21 mouse cellular contexts compared by ENCODE assay signal in the genomic region with DNA sequence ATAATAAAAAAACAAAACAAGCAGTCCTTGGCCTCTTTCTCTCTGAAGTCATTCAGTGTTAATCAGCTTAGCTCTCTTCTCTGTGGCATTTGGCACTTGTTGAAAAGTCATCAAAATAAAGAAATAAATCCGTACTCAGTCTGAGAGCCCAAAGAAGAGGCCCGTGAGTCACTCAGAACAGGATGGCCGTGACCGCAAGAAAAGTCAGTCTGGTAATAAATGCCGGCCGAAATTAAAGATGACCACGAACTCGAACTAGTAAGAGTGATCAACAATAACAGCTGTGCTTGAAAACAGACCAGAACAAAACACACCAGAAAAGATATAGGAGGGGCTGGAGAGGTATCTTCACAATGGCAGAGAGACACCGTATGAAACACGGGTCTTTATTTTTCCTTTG. TPM values are rescaled to one million over a fixed set of nuclear protein-coding genes. Genes with fewer than 3 reads are reported as not detected.
"Had no signal": no experiment of that assay in that cellular context is flagged by ENCODE, and none has a peak within 500 bp of the region (broad histone marks: within the 10 kb centered on the region; RNA-seq: fewer than 3 reads in every experiment).

No protein-coding gene starts in this region.

- H3K27ac ChIP-seq: liver, embryonic 13.5 days; macrophage; midbrain, embryonic 12.5 days; midbrain, embryonic 15.5 days; neural tube, embryonic 13.5 days; stomach, embryonic 15.5 days had no signal

- DNase-seq: kidney, postnatal 14 days; kidney, postnatal 4 days; layer of hippocampus, adult 9-11 months; liver, embryonic 13.5 days; lung, adult 2 months; lung, postnatal 14 days; retina, postnatal 1 day; right cerebral cortex, postnatal 25 days; spleen, adult 18-20 months; thymus, postnatal 25 days had no signal

- H3K4me1 ChIP-seq: liver, embryonic 13.5 days; midbrain, embryonic 12.5 days; midbrain, embryonic 15.5 days; neural tube, embryonic 13.5 days; stomach, embryonic 15.5 days had no signal

- H3K9me3 ChIP-seq: liver, embryonic 13.5 days; midbrain, embryonic 12.5 days; midbrain, embryonic 15.5 days; neural tube, embryonic 13.5 days; stomach, embryonic 15.5 days had no signal

- H3K27me3 ChIP-seq: liver, embryonic 13.5 days; midbrain, embryonic 12.5 days; midbrain, embryonic 15.5 days; neural tube, embryonic 13.5 days; stomach, embryonic 15.5 days had no signal

- H3K4me3 ChIP-seq: liver, embryonic 13.5 days; midbrain, embryonic 12.5 days; midbrain, embryonic 15.5 days; neural tube, embryonic 13.5 days; stomach, embryonic 15.5 days had no signal

- H3K36me3 ChIP-seq: liver, embryonic 13.5 days; midbrain, embryonic 12.5 days; midbrain, embryonic 15.5 days; neural tube, embryonic 13.5 days; stomach, embryonic 15.5 days had no signal

RNA-seq across cellular contexts. Expression of a gene that starts 24.6 kb away (rescaled TPM):
- total RNA-seq: liver, adult 2 months; megakaryocyte, adult 5-6 weeks; neutrophil, adult 5-6 weeks had no signal
- polyA plus RNA-seq: kidney, embryonic 16.5 days; liver, adult 2 months; liver, embryonic 13.5 days; liver, embryonic 16.5 days; lung, adult 2 months; lung, embryonic 16.5 days; macrophage had no signal
